Mouse (Mus musculus) neutrophil, adult 5-6 weeks (primary cell): ENCODE results near the gene Olfr346. TPM values are rescaled to one million over a fixed set of nuclear protein-coding genes. Genes with fewer than 3 reads are reported as not detected.

Experiments used
- ATAC-seq: fragments of 151-379, 151-347 bp; 2 replicates; pipeline ENCODE4 v1.8.0; 2017; ENCODE audit warnings: mild to moderate bottlenecking, moderate TSS enrichment; ENCODE audit not compliant: insufficient number of reproducible peaks, poor library complexity, low FRiP score, severe bottlenecking; ENCODE audit errors: extremely low read depth
- total RNA-seq: library from RNA; stranded (forward); fragments of 200-1000 nt; gene quantifications from 2 replicates; pipeline ENCODE4 v1.2.3, GENCODE M21; 2017

Gene Olfr346
- total RNA-seq = not detected in 2 replicates

DNA sequence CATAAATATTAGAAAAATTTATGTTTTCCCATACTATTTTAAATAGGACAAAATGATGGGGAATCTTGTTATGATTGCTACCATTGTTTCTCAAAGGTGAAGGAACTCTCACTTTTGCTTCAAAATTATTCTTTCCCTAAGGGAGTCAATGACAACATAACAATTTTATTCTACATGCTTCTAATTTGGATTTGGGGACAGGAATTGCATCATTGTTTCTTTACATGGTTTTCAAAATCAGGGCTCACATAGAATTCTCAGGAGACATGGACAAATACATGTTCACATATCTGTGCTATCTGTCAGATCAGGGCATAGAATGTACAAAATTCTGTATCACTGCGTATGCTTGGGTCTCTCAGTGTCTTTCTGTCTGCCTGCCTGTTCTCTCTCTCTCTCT is at the start of gene Olfr346:
Gene Olfr346 (plus strand): TSS at position 301 of the 400 bp plus-strand sequence.
- no peak for ATAC-seq

GRCm38 (mm10) chr2:36639741-36640140 is 45.8 kb upstream of the Olfr346 start, which contains the start of gene Olfr345:
Gene Olfr345, plus strand, starts transcription at chr2:36640041.
- ATAC-seq = no peak

- no peak for ATAC-seq
Measured at GRCm38 (mm10) chr2:36731602-36732001, 46.0 kb downstream of the Olfr346 start, which contains the start of gene Olfr347. Gene Olfr347, plus strand, starts transcription at chr2:36731902.

DNA sequence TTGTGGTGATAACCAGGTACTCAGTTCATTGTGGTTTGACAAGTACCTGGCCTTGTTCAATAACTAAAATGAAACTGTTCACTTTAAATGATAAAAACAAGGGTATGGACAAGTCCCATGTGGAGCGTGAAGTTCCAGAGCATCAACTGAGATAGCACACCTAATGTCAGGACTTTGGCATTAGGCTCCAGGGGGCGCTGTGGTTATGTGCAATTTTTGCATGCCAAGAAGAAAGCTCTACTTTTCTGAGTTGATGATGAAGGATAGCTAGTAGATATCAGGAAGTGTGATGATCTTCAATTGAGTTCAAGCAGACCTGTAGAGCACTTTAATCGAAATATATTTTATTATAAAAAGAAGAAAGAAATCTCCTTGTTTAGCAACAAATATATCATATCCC is 50.6 kb downstream of the Olfr346 start:
- ATAC-seq = no peak

Other genes with a start within 250 kb of the Olfr346 start
- gene Olfr340, start 233.2 kb upstream of the Olfr346 start, total RNA-seq = not detected in 2 replicates
- not detected in 2 replicates for gene Olfr341, start 203.3 kb upstream of the Olfr346 start, total RNA-seq
- 0.35 TPM in 1 of 2 replicates, not detected in the other for gene Olfr342, start 160.8 kb upstream of the Olfr346 start, total RNA-seq
- 0.12 TPM in 1 of 2 replicates, not detected in the other for gene Olfr344, start 119.1 kb upstream of the Olfr346 start, total RNA-seq
- not detected in 2 replicates for gene Olfr345, start 45.7 kb upstream of the Olfr346 start, total RNA-seq
- not detected in 2 replicates for gene Olfr347, start 46.1 kb downstream of the Olfr346 start, total RNA-seq
- gene Olfr348, start 98.5 kb downstream of the Olfr346 start, total RNA-seq = not detected in 2 replicates
- gene Olfr50, start 104.8 kb downstream of the Olfr346 start, total RNA-seq = not detected in 2 replicates
- not detected in 2 replicates for gene Olfr3, start 131.2 kb downstream of the Olfr346 start, total RNA-seq
- gene Olfr350, start 160.5 kb downstream of the Olfr346 start, total RNA-seq = not detected in 2 replicates
- not detected in 2 replicates for gene Olfr351, start 176.9 kb downstream of the Olfr346 start, total RNA-seq
- gene Olfr352, start 182.7 kb downstream of the Olfr346 start, total RNA-seq = not detected in 2 replicates
- not detected in 2 replicates for gene Olfr353, start 207.1 kb downstream of the Olfr346 start, total RNA-seq
- not detected in 2 replicates for gene Olfr354, start 219.9 kb downstream of the Olfr346 start, total RNA-seq
- gene Olfr355, start 243.1 kb downstream of the Olfr346 start, total RNA-seq = not detected in 2 replicates